Mouse (Mus musculus): ENCODE results near the gene Ptprcap. TPM values are rescaled to one million over a fixed set of nuclear protein-coding genes. Genes with fewer than 3 reads are reported as not detected.

Ptprcap gene
- 311 and 444 TPM in 2 replicates for polyA plus RNA-seq (2012; ENCODE audit: low replicate concordance)

DNA sequence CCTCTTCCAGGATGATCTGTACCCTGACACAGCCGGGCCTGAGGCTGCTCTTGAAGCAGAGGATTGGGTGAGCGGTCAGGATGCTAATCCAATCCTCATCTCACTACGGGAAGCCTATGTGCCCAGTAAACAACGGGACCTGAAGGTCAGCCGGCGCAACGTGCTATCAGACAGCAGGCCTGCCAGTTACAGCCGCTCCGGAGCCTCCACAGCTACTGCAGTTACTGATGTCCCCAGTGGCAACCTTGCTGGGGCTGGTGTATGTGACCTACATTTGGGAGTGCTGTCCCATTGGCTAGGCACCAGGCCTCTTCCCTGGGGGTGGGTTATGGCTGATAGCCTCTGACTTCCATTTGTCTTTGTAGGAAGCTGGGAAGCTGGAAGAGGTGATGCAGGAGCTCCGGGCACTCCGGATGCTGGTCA is at the start of gene Ptprcap:
Gene Ptprcap, plus strand, starts transcription at position 373 of the 423 bp plus-strand sequence.

DNA sequence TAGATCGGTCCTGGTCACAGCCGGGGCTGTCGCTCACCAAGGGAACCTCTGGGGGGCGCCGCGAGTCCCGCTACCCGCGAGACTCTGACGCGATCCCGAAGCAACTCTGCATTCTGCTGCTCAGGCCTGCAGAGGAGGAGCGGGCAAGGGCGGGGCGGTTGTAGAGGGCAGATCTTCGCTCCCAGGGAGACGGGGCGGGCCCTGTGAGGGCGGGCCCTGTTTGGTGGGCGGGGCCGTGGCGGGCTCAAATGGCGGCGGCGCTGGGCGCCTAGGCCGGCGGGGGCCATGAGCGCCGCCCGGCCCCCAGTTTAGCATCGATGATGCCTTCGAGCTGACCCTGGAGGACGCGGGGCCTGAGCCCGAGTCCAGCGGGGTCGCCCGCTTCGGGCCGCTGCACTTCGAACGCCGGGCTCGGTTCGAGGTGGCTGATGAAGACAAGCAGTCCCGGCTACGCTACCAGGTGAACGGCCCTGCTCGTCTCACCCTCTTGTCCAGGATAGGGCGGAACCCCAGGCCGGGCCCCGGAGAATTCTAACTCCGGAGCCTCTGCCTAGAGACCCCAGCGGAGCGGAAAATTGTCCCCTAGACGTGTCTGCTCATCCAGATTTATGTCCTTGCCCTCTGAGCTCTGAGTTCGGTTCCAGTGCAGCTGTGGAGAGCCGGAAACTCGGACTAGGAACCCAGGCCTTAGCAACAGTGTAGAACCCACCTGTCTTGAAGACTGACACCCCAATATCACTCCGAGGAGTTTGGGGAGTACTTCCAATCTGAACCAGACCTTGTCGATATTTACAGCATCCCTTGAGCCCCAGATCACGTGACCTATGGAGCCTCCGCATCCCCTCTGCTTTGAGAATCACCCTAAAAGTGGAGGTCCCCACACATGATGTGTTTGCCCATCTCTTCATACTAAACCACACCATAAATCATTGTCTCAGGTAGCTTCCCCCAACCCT is 27.4 kb upstream of the Ptprcap start, which contains the start of gene Aip:
Gene Aip, minus strand, starts transcription at position 118 of the 956 bp plus-strand sequence.

DNA sequence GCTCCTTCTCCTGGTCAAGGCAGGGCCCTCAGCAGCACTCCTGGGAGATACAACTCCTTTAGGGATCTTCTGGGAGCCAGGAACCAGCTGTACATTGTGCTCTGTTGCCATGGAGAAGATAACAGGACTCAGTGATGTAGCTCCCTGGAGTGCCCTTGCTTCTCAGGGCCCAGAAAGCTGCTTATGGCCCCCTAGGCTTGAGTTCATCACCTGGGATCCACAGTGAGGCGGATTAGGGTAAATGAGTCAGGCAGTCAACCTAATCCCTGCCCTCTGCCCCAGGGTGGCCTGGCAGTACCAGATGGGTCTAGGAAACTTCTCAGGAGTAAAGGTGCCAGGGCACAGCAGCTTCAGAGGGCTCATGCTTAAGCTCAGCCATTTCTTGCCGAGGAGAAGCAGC is 14.0 kb upstream of the Ptprcap start, which contains the start of gene Gpr152:
Gene Gpr152, plus strand, starts transcription at position 342 of the 400 bp plus-strand sequence.

DNA sequence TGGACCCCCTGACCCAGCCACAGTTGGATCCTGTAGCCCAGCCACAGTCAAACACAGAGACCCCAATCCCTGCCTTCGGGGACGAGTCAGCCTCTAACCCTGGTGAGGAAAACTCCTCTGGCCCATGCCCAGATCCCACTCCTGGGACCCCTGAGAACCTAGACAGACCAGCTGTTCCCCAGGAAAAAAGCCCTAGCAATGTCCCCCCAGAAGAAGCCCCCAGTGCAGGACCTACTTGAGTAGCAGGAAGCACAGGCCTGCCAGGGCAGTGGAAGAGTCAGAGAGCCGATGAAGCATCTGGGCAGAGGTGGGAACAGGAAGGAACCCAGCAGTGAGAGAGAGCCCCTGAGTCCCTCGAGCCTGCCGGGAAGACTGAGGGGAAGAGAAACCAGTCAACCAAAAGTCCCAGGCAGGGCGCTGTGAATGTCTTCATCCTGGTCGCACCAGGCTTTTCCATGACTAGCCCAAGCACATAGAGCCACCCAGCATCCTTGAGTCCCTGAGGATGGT is 9.6 kb upstream of the Ptprcap start, which contains the start of gene Cabp4:
Gene Cabp4, minus strand, starts transcription at position 275 of the 510 bp plus-strand sequence.

DNA sequence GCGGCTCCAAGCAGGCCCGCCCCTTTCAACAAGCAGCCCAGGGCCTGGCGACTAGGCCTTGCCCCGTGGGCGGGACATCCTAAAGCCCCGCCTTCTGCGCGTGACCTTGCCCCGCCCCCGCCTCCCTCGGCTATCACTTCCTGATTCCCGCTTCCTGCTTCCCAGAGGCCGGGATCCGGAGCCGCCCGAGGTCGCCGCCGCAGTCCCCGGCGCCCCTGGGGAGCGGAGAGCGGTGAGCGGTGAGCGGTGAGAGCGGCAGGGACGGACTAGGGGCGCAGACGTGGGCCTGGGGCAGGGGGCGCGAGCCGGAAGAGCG is 5.0 kb upstream of the Ptprcap start, which contains the start of gene Coro1b:
Gene Coro1b, plus strand, starts transcription at position 129 of the 316 bp plus-strand sequence.

DNA sequence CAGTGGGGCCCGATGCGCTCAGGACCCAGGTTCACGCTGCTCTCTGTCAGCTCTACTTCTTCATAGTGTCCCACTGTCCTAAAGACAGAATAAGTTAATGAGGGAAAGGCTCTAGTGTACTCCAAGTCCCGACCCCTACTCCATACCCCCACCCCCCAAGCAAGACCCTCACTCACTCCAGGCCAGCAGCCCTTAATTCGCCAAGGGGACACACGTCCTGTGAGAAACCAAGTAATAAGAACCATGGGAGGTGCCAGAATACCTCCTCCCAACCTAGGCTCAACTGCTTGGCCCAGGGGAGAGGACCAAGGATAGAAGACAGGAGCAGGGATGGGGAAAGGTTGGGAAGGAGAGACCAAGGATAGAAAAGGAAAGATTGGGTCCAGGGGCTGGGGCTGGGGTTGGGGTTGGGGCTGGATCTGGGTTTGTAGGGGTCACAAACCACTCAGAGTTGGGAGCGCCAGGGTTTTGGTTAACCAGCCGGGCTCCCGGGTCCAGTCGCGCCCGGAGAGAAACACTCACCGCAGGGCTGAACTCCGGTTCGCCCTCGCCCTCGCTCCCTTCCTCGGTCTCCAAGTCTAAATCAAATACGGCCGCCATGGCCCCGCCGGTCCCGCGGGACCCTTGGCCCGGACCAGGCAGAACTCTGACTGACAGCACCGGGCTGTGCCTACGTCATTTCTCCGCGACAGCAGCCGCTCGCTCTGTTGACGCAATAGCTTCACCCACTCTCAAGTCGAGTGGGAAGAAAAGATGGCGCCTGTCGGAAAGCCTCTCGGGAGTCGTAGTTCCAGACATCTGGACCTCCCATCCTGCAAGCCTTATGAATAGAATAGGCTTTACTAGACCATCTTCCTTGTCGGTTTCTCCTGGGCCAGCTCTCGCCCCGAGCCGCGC is 9.5 kb downstream of the Ptprcap start, which contains the start of gene Rps6kb2:
Gene Rps6kb2, minus strand, starts transcription at position 709 of the 897 bp plus-strand sequence.

DNA sequence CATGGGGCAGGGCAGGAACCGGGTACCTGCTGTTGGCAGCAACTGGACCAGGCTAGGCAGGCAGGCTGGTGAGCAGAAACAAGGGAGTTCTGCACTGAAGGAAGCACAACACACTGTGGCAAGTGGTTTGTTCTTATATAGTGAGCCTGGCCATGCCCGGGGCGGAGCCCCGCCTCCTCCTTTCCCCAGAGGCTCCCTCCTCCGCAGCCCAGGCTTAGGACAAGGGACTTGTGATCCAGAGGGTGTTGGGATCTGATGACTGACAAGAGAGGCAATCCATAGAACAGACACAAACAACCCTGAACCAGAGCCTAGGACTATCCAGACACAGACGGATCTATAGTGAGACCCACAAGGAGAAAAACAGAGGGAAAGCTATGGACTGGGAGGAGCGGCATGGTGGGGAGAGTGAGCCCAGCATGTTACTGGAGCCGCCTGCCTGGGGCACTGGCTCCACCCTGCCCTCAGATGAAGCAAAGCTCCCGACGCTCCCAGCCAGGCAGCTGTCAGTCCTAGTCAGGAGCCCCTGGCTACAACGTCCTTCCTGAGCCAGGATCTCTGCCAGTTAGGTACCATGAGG is 22.1 kb downstream of the Ptprcap start, which contains the start of gene Carns1:
Gene Carns1, minus strand, starts transcription at position 112 of the 580 bp plus-strand sequence.

DNA sequence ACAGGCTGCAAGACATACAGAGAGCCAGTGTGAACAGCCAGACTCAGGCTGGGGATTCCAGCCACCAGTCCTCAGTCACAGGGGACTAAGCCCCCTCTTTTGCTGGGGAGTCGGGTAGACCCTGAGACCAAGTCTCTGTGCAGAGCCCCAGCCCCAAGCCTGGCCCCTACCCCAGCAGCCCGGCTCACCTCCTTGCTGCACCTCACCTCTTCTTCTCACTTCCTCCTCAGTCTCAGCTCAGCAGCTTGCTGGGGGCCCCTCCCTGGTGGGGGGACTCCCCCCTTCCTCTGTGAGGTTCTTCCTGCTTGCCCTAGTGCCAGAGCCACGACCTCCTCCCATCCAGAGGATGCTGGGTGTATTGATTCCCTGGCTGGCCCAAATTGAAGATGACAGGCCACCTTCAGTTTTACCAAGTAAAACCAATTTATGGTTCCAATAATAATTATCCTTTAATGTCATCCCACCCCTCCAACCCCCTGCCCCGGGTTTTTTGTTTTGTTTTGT is 37.5 kb downstream of the Ptprcap start, which contains the start of gene Tbc1d10c:
Gene Tbc1d10c, minus strand, starts transcription at position 454 of the 504 bp plus-strand sequence.

DNA sequence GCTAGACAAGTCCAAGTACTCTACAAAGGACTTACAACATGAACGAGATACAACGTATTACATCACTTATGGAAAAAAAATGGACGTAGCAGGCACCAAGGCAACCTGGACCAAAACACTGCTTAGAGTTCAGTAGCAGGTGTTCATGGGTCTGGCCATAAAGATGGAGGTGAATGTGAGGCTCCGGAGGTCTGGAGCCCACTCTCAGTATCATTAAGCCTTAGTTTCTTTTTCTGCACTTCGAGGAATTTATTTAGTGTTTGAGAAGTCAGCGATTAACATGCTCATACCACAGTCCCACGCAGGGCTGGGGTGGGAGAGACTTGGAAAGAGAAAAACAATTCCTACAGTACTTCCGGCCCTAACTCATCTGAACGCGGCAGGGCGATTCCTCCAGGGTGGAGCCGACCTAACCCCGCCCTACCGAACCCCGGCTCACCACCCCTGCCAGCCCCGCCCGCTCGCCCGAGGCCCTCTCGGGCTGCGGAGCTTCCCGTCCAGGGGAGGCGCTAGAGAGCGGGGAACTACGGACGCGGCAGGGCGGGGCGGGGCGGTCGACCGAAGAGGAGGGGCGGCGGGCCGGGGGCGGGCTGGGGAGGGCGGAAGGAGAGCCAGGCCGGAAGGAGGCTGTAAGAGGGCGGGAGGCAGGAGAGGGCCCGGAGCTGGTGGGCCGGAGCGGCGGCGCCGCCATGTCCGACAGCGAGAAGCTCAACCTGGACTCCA is 38.3 kb downstream of the Ptprcap start, which contains the start of gene Ppp1ca:
Gene Ppp1ca, plus strand, starts transcription at position 538 of the 723 bp plus-strand sequence.

DNA sequence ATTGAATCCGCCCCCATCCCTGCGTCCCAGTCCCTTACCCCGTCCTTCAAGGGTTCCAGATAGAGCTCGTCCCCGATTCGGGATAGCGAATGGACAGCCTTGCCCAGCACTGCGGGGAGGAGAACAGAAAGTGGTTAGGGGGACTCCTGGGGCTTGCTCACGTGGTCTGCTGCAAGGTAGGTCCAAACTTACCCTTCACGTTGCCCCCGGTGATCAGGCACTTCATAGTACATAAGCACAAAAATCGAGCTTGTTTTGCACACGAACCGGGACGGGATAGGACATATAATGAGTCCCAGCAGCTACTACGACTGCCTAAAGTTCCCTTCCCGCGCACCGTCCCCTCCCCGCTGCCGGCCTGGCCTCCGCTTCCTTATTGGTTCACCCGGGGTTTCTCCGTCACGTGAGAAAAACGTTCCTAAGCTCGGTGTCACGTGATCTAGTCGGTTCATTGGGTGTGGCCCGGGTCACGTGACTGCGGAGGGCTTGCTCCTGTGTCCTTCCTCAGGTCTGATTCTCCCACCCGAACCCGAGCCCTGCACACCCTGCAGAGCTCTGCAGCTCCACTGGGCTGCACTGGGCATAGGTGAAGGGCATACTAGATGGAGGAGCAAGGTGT is 48.0 kb downstream of the Ptprcap start, which contains the start of gene Rad9a:
Gene Rad9a, minus strand, starts transcription at position 372 of the 619 bp plus-strand sequence.

Other genes starting within 250 kb of the Ptprcap start
- 75.8 and 86.6 TPM in 2 replicates for gene Tcirg1, start 246.5 kb upstream of the Ptprcap start, polyA plus RNA-seq (2012; ENCODE audit: low replicate concordance)
- 14.8 and 113 TPM in 2 replicates for gene Ndufs8, start 240.8 kb upstream of the Ptprcap start, polyA plus RNA-seq (2012; ENCODE audit: low replicate concordance)
- 3.5 and 4.9 TPM in 2 replicates for gene Aldh3b1, start 223.8 kb upstream of the Ptprcap start, polyA plus RNA-seq (2012; ENCODE audit: low replicate concordance)
- 122 and 124 TPM in 2 replicates for gene Unc93b1, start 218.4 kb upstream of the Ptprcap start, polyA plus RNA-seq (2012; ENCODE audit: low replicate concordance)
- gene Aldh3b3, start 195.0 kb upstream of the Ptprcap start, polyA plus RNA-seq (2012; ENCODE audit: low replicate concordance): not detected in 2 replicates
- gene Aldh3b2, start 181.3 kb upstream of the Ptprcap start, polyA plus RNA-seq (2012; ENCODE audit: low replicate concordance): 0.26 and 0.83 TPM in 2 replicates
- gene Acy3, start 167.0 kb upstream of the Ptprcap start, polyA plus RNA-seq (2012; ENCODE audit: low replicate concordance): 4.2 and 13.1 TPM in 2 replicates
- gene Tbx10, start 160.9 kb upstream of the Ptprcap start, polyA plus RNA-seq (2012; ENCODE audit: low replicate concordance): not detected in 2 replicates
- 18.3 and 18.7 TPM in 2 replicates for gene Nudt8, start 153.0 kb upstream of the Ptprcap start, polyA plus RNA-seq (2012; ENCODE audit: low replicate concordance)
- gene Gm49405, start 153.0 kb upstream of the Ptprcap start, polyA plus RNA-seq (2012; ENCODE audit: low replicate concordance): 5.0 TPM in 2 replicates
- 9.6 and 25.7 TPM in 2 replicates for gene Doc2g, start 150.3 kb upstream of the Ptprcap start, polyA plus RNA-seq (2012; ENCODE audit: low replicate concordance)
- 116 and 238 TPM in 2 replicates for gene Ndufv1, start 140.8 kb upstream of the Ptprcap start, polyA plus RNA-seq (2012; ENCODE audit: low replicate concordance)
- 87.4 and 343 TPM in 2 replicates for gene Gstp1, start 115.6 kb upstream of the Ptprcap start, polyA plus RNA-seq (2012; ENCODE audit: low replicate concordance)
- 0.83 TPM in 1 of 2 replicates, not detected in the other for gene Gstp2, start 107.6 kb upstream of the Ptprcap start, polyA plus RNA-seq (2012; ENCODE audit: low replicate concordance)
- 8.9 and 10.2 TPM in 2 replicates for gene Gstp3, start 94.0 kb upstream of the Ptprcap start, polyA plus RNA-seq (2012; ENCODE audit: low replicate concordance)
- not detected in 2 replicates for gene Cabp2, start 72.0 kb upstream of the Ptprcap start, polyA plus RNA-seq (2012; ENCODE audit: low replicate concordance)
- 187 and 207 TPM in 2 replicates for gene Cdk2ap2, start 56.4 kb upstream of the Ptprcap start, polyA plus RNA-seq (2012; ENCODE audit: low replicate concordance)
- gene Pitpnm1, start 53.6 kb upstream of the Ptprcap start, polyA plus RNA-seq (2012; ENCODE audit: low replicate concordance): 116 and 152 TPM in 2 replicates
- 140 and 201 TPM in 2 replicates for gene Aip, start 27.7 kb upstream of the Ptprcap start, polyA plus RNA-seq (2012; ENCODE audit: low replicate concordance)
- gene Gpr152, start 13.8 kb upstream of the Ptprcap start, polyA plus RNA-seq (2012; ENCODE audit: low replicate concordance): not detected in 2 replicates
- gene Cabp4, start 9.6 kb upstream of the Ptprcap start, polyA plus RNA-seq (2012; ENCODE audit: low replicate concordance): 0.80 and 4.6 TPM in 2 replicates
- 68.6 and 81.7 TPM in 2 replicates for gene Coro1b, start 5.0 kb upstream of the Ptprcap start, polyA plus RNA-seq (2012; ENCODE audit: low replicate concordance)
- gene Rps6kb2, start 9.8 kb downstream of the Ptprcap start, polyA plus RNA-seq (2012; ENCODE audit: low replicate concordance): 165 and 201 TPM in 2 replicates
- 2.9 and 5.8 TPM in 2 replicates for gene Carns1, start 21.9 kb downstream of the Ptprcap start, polyA plus RNA-seq (2012; ENCODE audit: low replicate concordance)
- gene Tbc1d10c, start 37.7 kb downstream of the Ptprcap start, polyA plus RNA-seq (2012; ENCODE audit: low replicate concordance): 91.7 and 91.9 TPM in 2 replicates
- 230 and 449 TPM in 2 replicates for gene Ppp1ca, start 38.5 kb downstream of the Ptprcap start, polyA plus RNA-seq (2012; ENCODE audit: low replicate concordance)
- gene Rad9a, start 48.1 kb downstream of the Ptprcap start, polyA plus RNA-seq (2012; ENCODE audit: low replicate concordance): 31.9 and 46.0 TPM in 2 replicates
- gene Clcf1, start 60.6 kb downstream of the Ptprcap start, polyA plus RNA-seq (2012; ENCODE audit: low replicate concordance): 22.4 and 34.6 TPM in 2 replicates
- 2.6 and 21.1 TPM in 2 replicates for gene AC109138.7, start 60.8 kb downstream of the Ptprcap start, polyA plus RNA-seq (2012; ENCODE audit: low replicate concordance)
- 20.7 and 38.4 TPM in 2 replicates for gene Pold4, start 78.3 kb downstream of the Ptprcap start, polyA plus RNA-seq (2012; ENCODE audit: low replicate concordance)
- gene Ssh3, start 115.6 kb downstream of the Ptprcap start, polyA plus RNA-seq (2012; ENCODE audit: low replicate concordance): 5.1 and 6.5 TPM in 2 replicates
- 7.3 and 8.3 TPM in 2 replicates for gene Ankrd13d, start 129.5 kb downstream of the Ptprcap start, polyA plus RNA-seq (2012; ENCODE audit: low replicate concordance)
- gene Grk2, start 152.6 kb downstream of the Ptprcap start, polyA plus RNA-seq (2012; ENCODE audit: low replicate concordance): 462 and 498 TPM in 2 replicates
- 52.8 and 66.9 TPM in 2 replicates for gene Kdm2a, start 244.7 kb downstream of the Ptprcap start, polyA plus RNA-seq (2012; ENCODE audit: low replicate concordance)